Mouse (Mus musculus): Measurements from ENCODE around the gene Nrsn2.

DNA sequence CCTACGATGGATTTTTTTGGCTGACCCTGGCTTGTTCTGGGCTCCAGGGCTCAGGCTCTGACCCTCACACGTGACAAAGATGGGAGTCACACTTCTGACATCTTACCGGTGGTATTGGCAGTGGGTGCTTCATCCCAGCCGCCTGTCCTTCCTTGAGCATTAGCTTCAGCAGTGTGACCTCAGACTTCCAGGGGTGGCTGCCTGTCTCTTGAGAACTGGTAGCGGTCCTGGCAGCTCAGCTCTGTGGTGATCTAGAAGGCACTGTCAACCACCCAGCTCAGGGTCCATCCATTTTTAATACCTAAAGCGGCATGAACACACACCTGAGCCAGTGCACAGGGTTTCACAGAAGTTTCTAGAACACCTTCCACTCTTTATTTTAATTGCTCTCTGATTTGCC, 33.3 kb upstream of the Nrsn2 start:
- no peak for TF ChIP-seq POLR2A (IDR thresholded peaks at IDR 0.05; ENCODE audit: extremely low read depth, insufficient read depth, low read length)
- no peak for TF ChIP-seq CTCF (IDR thresholded peaks at IDR 0.05; ENCODE audit: low read depth, low read length)

Measured in liver, adult 2 months (tissue).